Mouse (Mus musculus): ENCODE measurements at regions not wholly inside any gene's neighbourhood (a gene's known extent, or its start where the extent isn't known, plus 50 kb on each side); places are given as distances from the start of the nearest gene placed in this dataset.
"Not testable (repeated sequence)": the region's sequence is repeated elsewhere in the genome, so short reads cannot be mapped to it uniquely, and the experiment has no call there.

DNA sequence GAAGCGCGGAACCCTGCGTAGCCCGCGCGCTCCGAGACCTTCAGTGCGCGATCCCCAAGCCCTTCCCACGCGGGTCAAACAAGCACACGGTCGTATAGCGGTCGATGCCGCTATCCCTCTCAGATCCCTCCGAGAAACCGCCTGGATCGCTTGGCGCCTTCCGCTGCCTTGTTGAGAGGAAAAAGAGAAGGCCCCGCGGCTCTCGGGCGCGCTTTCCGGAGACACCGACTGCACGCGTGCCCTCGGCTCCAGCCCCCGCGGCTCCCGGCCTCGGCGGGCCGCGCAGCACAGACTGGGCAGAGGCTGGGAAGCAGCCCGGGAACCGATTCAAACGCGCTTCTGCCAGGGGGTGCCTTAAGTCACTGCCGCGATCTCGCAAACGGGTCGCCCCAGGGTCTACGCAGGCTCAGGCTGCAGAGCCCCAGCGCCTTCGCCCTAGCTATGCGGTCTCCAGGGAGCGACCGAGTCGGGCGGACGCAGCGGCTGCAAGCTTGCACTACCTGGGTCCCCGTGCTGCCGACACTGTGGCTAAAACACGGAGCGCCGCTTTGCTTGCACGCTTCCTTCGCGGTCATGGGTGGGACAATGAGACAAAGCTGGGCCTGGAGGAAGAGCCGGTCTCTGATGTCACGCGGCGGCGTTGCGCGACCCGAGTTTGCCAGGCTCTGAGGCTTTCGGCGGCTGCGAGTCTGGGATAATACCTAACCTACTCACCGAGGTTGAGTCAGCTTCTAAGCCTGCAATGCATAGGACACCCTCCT, 87.3 kb downstream of the Crisp4 start:
- DNase-seq: peak; percentile 19

DNA sequence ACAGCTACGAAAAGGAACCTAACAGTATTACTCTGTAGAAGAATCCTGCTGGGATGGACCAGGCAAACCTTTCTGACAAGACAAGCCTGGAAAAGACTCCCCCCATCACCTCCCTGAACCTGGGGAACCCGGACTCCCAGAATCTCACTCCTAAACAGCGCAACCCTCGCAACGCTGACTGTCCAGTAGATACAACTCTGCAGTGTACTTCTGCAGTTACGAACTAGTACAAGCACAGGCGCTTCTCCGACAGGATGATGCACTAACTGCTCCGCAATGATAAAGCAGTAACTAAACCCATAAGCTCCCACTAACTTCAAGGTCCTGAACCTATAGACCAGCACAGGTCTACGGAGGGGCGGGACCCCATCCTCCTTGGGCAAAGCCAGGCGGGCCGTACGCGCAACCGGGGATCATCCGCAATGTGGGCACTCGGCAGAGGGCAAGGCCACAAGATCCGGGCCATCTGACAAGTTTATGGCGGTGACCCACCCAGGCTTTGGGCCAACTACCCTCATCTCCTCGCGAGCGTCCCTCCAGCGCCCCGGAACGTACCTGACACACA, 88.0 kb downstream of the Crisp4 start:
- peak; percentile 8 to 15 for DNase-seq

GRCm38 (mm10) chr1:18057003-18057402, 88.7 kb downstream of the Crisp4 start:
- DNase-seq: not testable (repeated sequence)

DNA sequence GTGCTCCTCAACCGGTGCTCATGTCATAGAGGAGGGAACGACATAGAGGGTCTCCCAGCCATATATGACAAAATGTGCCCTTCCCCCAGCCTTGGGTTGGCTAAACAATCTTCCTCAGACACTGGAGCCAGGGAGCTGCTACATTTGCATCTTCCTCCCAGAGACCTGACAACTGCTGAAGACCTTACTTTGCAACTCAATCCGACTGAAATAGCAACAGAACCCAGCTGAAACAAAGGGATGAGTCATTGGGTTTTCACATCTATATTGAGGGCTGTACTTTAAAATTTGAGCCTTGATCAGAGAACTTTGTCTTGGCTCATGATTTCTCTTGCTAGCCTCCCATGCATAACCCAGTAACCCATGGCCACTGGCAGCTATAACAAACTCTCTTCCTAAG, 115.5 kb downstream of the Crisp4 start:
- no peak for DNase-seq

- not testable (repeated sequence) for DNase-seq
These were observed 132.8 kb downstream of the Crisp4 start for GRCm38 (mm10) chr1:18012941-18013340.

GRCm38 (mm10) chr1:17980604-17981003, 165.1 kb downstream of the Crisp4 start:
- DNase-seq: peak in 1 of 2 experiments; percentile 29

DNA sequence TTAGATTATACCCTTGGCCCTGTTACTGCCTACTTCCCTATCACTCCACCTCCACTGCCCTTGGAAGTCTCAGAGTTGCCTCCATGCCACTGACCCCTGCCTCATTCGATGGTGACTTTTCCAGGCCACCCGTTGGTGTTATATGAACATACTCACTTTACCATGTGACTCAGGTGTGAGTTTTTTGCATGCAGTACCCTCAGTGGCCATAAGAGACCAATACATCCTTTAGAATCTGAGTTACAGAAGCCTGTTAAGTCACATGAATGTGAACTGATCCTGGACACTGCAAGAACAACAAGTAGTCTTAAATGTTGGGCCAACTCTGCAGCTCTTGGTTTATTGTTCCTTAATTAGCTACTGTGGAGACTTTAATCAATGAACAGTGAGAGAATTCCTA, 167.6 kb downstream of the Crisp4 start:
- no peak for DNase-seq

- not testable (repeated sequence) for DNase-seq
These were observed 188.8 kb downstream of the Crisp4 start for GRCm38 (mm10) chr1:17956881-17957280.

DNA sequence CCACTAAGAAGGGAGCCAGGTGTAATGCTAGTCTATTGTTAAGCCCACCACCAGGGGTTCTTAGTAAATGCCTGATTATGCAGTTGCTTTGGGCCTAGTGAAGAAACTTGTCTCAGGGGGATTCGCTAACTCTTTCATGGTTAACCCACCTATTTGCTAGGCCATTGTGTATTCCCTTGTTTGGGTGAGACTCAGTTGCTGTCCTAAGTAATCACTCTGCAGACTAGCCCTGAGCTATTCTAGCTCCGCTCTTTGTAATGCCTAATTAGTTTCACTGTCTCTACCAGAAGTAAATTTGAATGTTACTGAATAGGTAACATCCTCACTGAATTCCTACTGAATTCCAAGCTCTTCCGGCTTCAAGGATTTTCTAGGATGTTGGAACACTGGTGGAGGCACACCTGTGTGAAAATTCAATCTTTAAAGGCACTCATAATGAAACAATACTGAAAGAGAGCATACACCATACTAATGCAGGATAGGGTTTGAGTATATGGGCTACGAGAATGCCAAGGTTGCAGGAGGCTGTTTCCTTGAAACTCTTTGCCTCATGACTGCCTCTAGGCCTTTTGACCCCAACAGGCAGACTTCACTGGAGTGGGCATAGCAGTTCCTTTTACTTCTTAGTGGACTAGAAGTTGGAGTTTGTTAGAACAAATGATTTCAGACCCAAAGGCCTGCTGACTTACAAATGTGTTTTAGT, 213.4 kb downstream of the Crisp4 start:
- not testable (repeated sequence) for DNase-seq

All from cerebellum, postnatal 25 days (tissue).